Mouse (Mus musculus): ENCODE results near the gene Nr4a1. TPM values are rescaled to one million over a fixed set of nuclear protein-coding genes. Genes with fewer than 3 reads are reported as not detected.

Gene Nr4a1
- polyA plus RNA-seq (2015; fragmentation: Nextera tagmentation; extraction: Ambion mirVana): 9.1 and 9.5 TPM in 2 replicates

GRCm38 (mm10) chr15:101253886-101254795 is at the start of gene Nr4a1:
TSS of gene Nr4a1 (plus strand) at chr15:101254269.
- H3K27ac ChIP-seq: peak within 1 kb of the TSS; percentile 44; the same call in 1 of the 2 replicates
- ATAC-seq (ENCODE audit: insufficient number of reproducible peaks, insufficient read depth, low FRiP score, low TSS enrichment, low read depth): peak; percentile 32; the same call in 1 of the 2 replicates
- WGBS: 1% methylated on average over 80 of the region's 82 CpGs

DNA sequence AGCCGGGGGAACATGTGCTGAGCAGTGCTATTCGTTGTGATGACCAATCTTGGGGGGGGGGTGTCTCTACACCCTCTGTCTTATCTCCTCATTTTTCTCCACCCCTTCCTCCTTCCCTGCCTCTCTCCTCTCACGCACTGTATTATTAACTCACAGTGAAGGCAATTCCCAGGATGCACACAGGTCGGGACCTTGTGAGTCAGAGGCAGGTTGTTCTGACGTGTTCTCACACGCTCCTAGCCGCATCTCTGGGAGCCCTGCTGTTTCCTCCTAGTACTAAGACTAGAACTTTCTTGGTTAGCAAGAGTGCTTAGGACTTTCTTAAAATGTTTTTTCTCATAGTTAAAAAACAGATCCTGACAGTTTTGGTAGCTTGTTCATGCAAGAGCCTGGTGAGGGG is 49.3 kb upstream of the Nr4a1 start:
- no peaks in the 10 kb centered on the region for H3K4me1 ChIP-seq
- 0 out of 2 replicates have a peak, but pooled peaks cover 5% of the 10 kb centered on the region for H3K9me3 ChIP-seq
- H3K4me2 ChIP-seq: no peak overlapping the region
- 72% methylated on average over 7 of the region's 7 CpGs for WGBS
- H3K36me3 ChIP-seq: peaks cover 93% of the 10 kb centered on the region
- H3K27ac ChIP-seq: no peak overlapping the region
- H3K27me3 ChIP-seq: no peaks in the 10 kb centered on the region
- no peak overlapping the region for H3K4me3 ChIP-seq
- no peak overlapping the region for H3K9ac ChIP-seq
- no peak for ATAC-seq (ENCODE audit: insufficient number of reproducible peaks, insufficient read depth, low FRiP score, low TSS enrichment, low read depth)

More at GRCm38 (mm10) chr15:101253886-101254795, at the start of gene Nr4a1:
- peak within 1 kb of the TSS; percentile 90 for H3K4me2 ChIP-seq
- no peaks in the 10 kb centered on the region for H3K9me3 ChIP-seq
- peaks cover 18% of the 10 kb centered on the region for H3K4me1 ChIP-seq
- H3K4me3 ChIP-seq: peak within 1 kb of the TSS; percentile 65
- no peaks in the 10 kb centered on the region for H3K36me3 ChIP-seq
- no peaks in the 10 kb centered on the region for H3K27me3 ChIP-seq
- H3K9ac ChIP-seq: peak within 1 kb of the TSS; percentile 88

- H3K4me3 ChIP-seq: no peak overlapping the region
- H3K4me2 ChIP-seq: no peak overlapping the region
- WGBS: 62% methylated on average over 6 of the region's 6 CpGs
- no peaks in the 10 kb centered on the region for H3K27me3 ChIP-seq
- no peak overlapping the region for H3K9ac ChIP-seq
- ATAC-seq (ENCODE audit: insufficient number of reproducible peaks, insufficient read depth, low FRiP score, low TSS enrichment, low read depth): no peak
- H3K27ac ChIP-seq: no peak overlapping the region
- H3K9me3 ChIP-seq: no peaks in the 10 kb centered on the region
- peaks cover 81% of the 10 kb centered on the region for H3K36me3 ChIP-seq
- no peaks in the 10 kb centered on the region for H3K4me1 ChIP-seq
Measured at GRCm38 (mm10) chr15:101210228-101210627, 43.8 kb upstream of the Nr4a1 start.

GRCm38 (mm10) chr15:101210998-101211613 is 43.0 kb upstream of the Nr4a1 start:
- no peaks in the 10 kb centered on the region for H3K27me3 ChIP-seq
- H3K4me1 ChIP-seq: no peaks in the 10 kb centered on the region
- peak overlapping the region; percentile 16; the same call in 1 of the 2 replicates for H3K9ac ChIP-seq
- no peaks in the 10 kb centered on the region for H3K9me3 ChIP-seq
- ATAC-seq (ENCODE audit: insufficient number of reproducible peaks, insufficient read depth, low FRiP score, low TSS enrichment, low read depth): no peak
- H3K27ac ChIP-seq: no peak overlapping the region
- H3K4me2 ChIP-seq: no peak overlapping the region
- H3K36me3 ChIP-seq: peaks cover 78% of the 10 kb centered on the region
- no peak overlapping the region for H3K4me3 ChIP-seq
- WGBS: 89% methylated on average over 14 of the region's 14 CpGs

DNA sequence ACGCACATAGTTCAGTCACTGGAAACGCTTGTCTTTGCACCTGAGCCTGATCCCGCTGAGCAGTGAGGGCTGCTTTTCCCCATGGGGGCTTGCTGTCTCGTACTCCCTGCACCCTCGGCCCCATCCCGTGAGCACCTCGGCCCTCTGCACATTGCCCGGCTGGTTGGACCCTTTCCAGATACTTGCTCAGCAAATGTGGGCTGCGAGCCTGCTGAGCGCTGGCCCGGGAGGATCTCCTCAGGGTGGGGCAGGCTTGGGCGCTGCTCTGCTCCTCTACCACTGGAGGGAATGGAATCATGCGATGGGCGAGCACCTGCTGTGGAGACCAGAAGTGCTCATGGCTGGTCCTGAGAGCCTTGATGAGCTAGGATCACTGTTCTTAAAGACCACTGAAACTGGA is 41.6 kb upstream of the Nr4a1 start:
- H3K27ac ChIP-seq: no peak overlapping the region
- no peaks in the 10 kb centered on the region for H3K4me1 ChIP-seq
- H3K9me3 ChIP-seq: no peaks in the 10 kb centered on the region
- H3K9ac ChIP-seq: no peak overlapping the region
- ATAC-seq (ENCODE audit: insufficient number of reproducible peaks, insufficient read depth, low FRiP score, low TSS enrichment, low read depth): no peak
- WGBS: 83% methylated on average over 14 of the region's 14 CpGs
- H3K4me2 ChIP-seq: no peak overlapping the region
- no peak overlapping the region for H3K4me3 ChIP-seq
- H3K36me3 ChIP-seq: peaks cover 65% of the 10 kb centered on the region
- no peaks in the 10 kb centered on the region for H3K27me3 ChIP-seq

DNA sequence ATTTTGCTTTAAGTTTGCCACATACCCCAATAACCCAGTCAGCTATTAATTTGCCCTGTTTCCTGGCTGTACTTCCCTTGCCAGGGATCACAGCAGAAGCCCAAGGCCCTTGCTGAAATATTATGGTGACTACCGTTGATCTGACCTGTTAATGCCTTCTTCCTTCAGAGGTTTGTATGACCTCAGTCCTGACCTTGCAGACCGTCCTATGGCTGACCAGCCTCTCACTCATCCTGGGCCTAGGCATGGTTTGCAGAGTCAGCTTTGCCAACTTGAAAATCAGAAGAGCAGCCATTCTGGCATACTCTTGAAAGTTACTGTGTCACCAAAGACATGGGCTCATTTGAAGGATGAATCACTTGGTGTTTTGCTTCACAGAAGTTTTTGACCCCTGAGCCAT is 38.9 kb upstream of the Nr4a1 start:
- H3K27me3 ChIP-seq: no peaks in the 10 kb centered on the region
- no peak overlapping the region for H3K9ac ChIP-seq
- H3K4me2 ChIP-seq: no peak overlapping the region
- peaks cover 39% of the 10 kb centered on the region for H3K36me3 ChIP-seq
- WGBS: 73% methylated on average over 2 of the region's 2 CpGs
- no peak for ATAC-seq (ENCODE audit: insufficient number of reproducible peaks, insufficient read depth, low FRiP score, low TSS enrichment, low read depth)
- no peaks in the 10 kb centered on the region for H3K9me3 ChIP-seq
- H3K4me3 ChIP-seq: no peak overlapping the region
- peaks cover 4% of the 10 kb centered on the region for H3K4me1 ChIP-seq
- H3K27ac ChIP-seq: no peak overlapping the region

- Histone ChIP-seq H3K9me3 (no peaks in the 10 kb centered on the region), H3K9ac (no peak overlapping the region), H3K4me3 (no peak overlapping the region), H3K27ac (no peak overlapping the region), H3K27me3 (no peaks in the 10 kb centered on the region), H3K4me1 (peaks cover 13% of the 10 kb centered on the region), H3K4me2 (no peak overlapping the region), H3K36me3 (peaks cover 30% of the 10 kb centered on the region)
- ATAC-seq (ENCODE audit: insufficient number of reproducible peaks, insufficient read depth, low FRiP score, low TSS enrichment, low read depth): no peak
- 74% methylated on average over 4 of the region's 4 CpGs for WGBS
Measured at GRCm38 (mm10) chr15:101216036-101216435, 38.0 kb upstream of the Nr4a1 start.

DNA sequence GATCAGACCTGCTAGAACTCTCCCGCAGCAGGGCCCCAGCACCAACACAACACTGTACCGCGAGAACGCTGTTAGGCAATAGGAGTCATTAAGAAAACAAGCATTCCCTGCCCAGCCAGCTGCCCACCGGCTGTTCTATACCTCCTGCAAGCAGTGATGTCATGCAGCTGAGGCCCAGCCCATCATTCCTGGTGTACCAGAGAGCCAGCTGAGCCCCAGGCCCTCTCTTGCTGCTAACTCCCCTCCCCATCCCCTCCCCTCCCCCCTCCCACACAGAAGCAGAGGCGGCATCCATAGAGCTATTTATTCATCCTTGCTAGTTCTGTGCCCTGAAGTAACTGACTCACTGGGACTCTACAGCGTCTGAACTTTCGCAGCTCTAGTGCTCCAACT is 33.2 kb upstream of the Nr4a1 start:
- ATAC-seq (ENCODE audit: insufficient number of reproducible peaks, insufficient read depth, low FRiP score, low TSS enrichment, low read depth): 0 out of 2 replicates have a peak, but pooled peaks have one; percentile 17
- Histone ChIP-seq H3K9me3 (no peaks in the 10 kb centered on the region), H3K27ac (peak overlapping the region; percentile 85), H3K4me2 (peak overlapping the region; percentile 85), H3K27me3 (peaks cover 10% of the 10 kb centered on the region; the same call in 1 of the 2 replicates), H3K36me3 (no peaks in the 10 kb centered on the region), H3K4me3 (peak overlapping the region; percentile 26; the same call in 1 of the 2 replicates), H3K9ac (0 out of 2 replicates have a peak overlapping the region, but pooled peaks have one; percentile 40), H3K4me1 (peaks cover 53% of the 10 kb centered on the region)
- 4% methylated on average over 8 of the region's 8 CpGs for WGBS

DNA sequence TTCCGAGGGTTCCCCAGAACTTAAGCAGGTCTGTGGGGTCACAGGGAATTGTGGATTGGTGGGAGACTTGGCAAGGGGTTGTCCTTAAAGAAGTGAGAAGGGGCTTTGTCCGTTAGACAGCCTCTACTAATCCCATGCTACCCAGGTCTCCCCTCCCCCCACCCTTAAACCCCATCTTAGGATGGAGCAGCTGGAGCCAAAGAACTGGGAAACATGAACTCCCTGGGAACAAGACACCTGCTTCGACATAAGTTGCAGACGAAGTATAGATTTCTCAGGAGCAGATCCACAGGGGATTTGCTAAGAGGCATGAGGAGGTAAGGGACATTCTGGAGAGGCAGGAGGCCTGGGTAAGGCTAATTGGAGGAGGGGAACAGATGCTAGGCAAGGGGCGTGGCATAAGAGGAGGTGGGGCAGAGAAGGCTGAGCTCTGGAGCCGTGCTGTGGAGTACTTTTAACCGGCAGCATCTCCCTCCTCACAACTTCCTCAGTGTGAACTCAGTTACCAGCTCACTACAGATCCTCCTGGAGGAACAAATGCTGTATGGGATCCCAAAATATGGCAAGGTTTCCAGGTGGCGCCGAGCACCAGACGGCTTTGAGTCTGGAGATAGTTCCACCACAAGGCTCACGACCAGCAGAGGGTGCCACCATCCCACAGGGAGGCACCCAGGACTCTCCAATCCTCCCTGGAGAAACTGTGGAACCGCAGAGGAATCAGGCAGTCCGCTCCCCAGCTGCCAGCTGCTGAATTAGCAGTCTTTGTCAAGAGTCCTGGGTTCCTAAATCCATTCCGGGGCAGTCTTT is 32.6 kb upstream of the Nr4a1 start:
- Histone ChIP-seq H3K4me3 (peak overlapping the region; percentile 26), H3K9me3 (no peaks in the 10 kb centered on the region), H3K4me1 (peaks cover 56% of the 10 kb centered on the region), H3K27ac (peak overlapping the region; percentile 85), H3K9ac (peak overlapping the region; percentile 60; the same call in 1 of the 2 replicates), H3K36me3 (no peaks in the 10 kb centered on the region), H3K27me3 (peaks cover 10% of the 10 kb centered on the region; the same call in 1 of the 2 replicates), H3K4me2 (peak overlapping the region; percentile 85)
- 0 out of 2 replicates have a peak, but pooled peaks have one; percentile 17 for ATAC-seq (ENCODE audit: insufficient number of reproducible peaks, insufficient read depth, low FRiP score, low TSS enrichment, low read depth)
- 3% methylated on average over 14 of the region's 14 CpGs for WGBS

DNA sequence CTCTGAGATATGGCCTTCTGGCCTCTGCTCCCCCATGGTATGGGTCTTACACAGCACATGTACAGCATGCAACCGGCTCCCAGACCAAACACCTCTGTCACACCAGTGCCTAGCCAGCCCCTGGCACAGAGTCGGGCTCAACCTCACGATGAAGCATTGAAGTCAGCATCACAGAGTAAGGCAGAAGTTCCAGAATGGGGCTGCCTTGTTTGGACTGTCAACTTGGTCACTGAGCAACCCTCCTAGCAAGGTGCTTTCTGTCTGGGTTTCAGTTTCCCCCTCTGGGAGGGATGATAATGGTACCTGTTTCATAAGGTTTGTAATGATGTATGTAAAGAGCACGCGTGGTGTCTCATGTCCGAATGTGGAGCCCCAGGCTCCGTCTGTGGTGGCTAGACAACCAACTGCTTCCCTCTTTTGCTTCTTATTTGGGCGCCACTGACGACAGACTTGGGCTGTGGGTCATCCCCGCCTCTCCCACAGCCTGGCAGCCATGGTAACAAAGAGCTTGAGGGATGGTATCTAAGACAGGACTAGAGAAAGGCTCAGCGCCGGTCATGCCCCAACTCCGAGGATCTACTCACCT is 31.1 kb upstream of the Nr4a1 start:
- H3K9ac ChIP-seq: no peak overlapping the region
- no peak for ATAC-seq (ENCODE audit: insufficient number of reproducible peaks, insufficient read depth, low FRiP score, low TSS enrichment, low read depth)
- H3K36me3 ChIP-seq: peaks cover 4% of the 10 kb centered on the region; the same call in 1 of the 2 replicates
- 48% methylated on average over 13 of the region's 13 CpGs for WGBS
- H3K4me2 ChIP-seq: peak overlapping the region; percentile 85
- H3K9me3 ChIP-seq: no peaks in the 10 kb centered on the region
- peaks cover 10% of the 10 kb centered on the region; the same call in 1 of the 2 replicates for H3K27me3 ChIP-seq
- H3K4me1 ChIP-seq: peaks cover 69% of the 10 kb centered on the region
- peak overlapping the region; percentile 89; the same call in 1 of the 2 replicates for H3K4me3 ChIP-seq
- peak overlapping the region; percentile 16; the same call in 1 of the 2 replicates for H3K27ac ChIP-seq

Data from embryonic facial prominence, embryonic 13.5 days (tissue).